Mouse (Mus musculus) frontal cortex, postnatal 10 days (tissue): ENCODE results near the gene Gtse1.

Experiments
- DNase-seq, 2 experiments: peaks; one replicate each; pipeline ENCODE4 v3.0.0; 2022; ENCODE audit warnings: low spot score in 2 of 2, mixed read lengths in 1 of 2

Gtse1 gene

GRCm38 (mm10) chr15:85867696-85868095, 8.2 kb downstream of the Gtse1 start:
- peak; percentile 36 to 64 for DNase-seq

- DNase-seq: no peak
These were observed 17.8 kb downstream of the Gtse1 start for GRCm38 (mm10) chr15:85877336-85877735.

- peak; percentile 86 to 92 for DNase-seq
These were observed 19.4 kb downstream of the Gtse1 start, which contains the start of gene Trmu for GRCm38 (mm10) chr15:85878848-85879497. Gene Trmu, plus strand, starts transcription at chr15:85879312.

GRCm38 (mm10) chr15:85879498-85879895, 20.0 kb downstream of the Gtse1 start:
- no peak for DNase-seq

GRCm38 (mm10) chr15:85885606-85886005, 26.1 kb downstream of the Gtse1 start:
- DNase-seq: no peak

- no peak for DNase-seq
These were observed 29.7 kb downstream of the Gtse1 start for GRCm38 (mm10) chr15:85889235-85889634.

- DNase-seq: no peak
These were observed 32.4 kb downstream of the Gtse1 start for GRCm38 (mm10) chr15:85891971-85892370.

GRCm38 (mm10) chr15:85892498-85893118, 33.1 kb downstream of the Gtse1 start:
- no peak for DNase-seq

GRCm38 (mm10) chr15:85893871-85894270, 34.3 kb downstream of the Gtse1 start:
- DNase-seq: no peak

- peak in 1 of 2 experiments; percentile 76 for DNase-seq
These were observed 36.7 kb downstream of the Gtse1 start for GRCm38 (mm10) chr15:85896284-85896683.

GRCm38 (mm10) chr15:85897113-85897512, 37.6 kb downstream of the Gtse1 start:
- DNase-seq: no peak

GRCm38 (mm10) chr15:85899396-85899795, 39.9 kb downstream of the Gtse1 start:
- DNase-seq: no peak

GRCm38 (mm10) chr15:85900318-85900717, 40.8 kb downstream of the Gtse1 start:
- DNase-seq: no peak

GRCm38 (mm10) chr15:85900801-85901200, 41.3 kb downstream of the Gtse1 start:
- DNase-seq: no peak

GRCm38 (mm10) chr15:85902505-85902904, 43.0 kb downstream of the Gtse1 start:
- no peak for DNase-seq

- no peak for DNase-seq
These were observed 44.3 kb downstream of the Gtse1 start for GRCm38 (mm10) chr15:85903826-85904225.

GRCm38 (mm10) chr15:85908660-85909491, 49.3 kb downstream of the Gtse1 start:
- no peak for DNase-seq

- no peak for DNase-seq
These were observed 49.9 kb downstream of the Gtse1 start for GRCm38 (mm10) chr15:85909492-85909829.

- DNase-seq: no peak
These were observed 50.4 kb downstream of the Gtse1 start for GRCm38 (mm10) chr15:85909931-85910330.

GRCm38 (mm10) chr15:85913605-85914004, 54.1 kb downstream of the Gtse1 start:
- DNase-seq: peak in 1 of 2 experiments; percentile 54

- DNase-seq: no peak
These were observed 59.8 kb downstream of the Gtse1 start for GRCm38 (mm10) chr15:85919191-85919891.

- DNase-seq: no peak
These were observed 60.3 kb downstream of the Gtse1 start for GRCm38 (mm10) chr15:85919892-85920248.
